15 mouse cellular contexts compared by ENCODE assay signal in the genomic region with DNA sequence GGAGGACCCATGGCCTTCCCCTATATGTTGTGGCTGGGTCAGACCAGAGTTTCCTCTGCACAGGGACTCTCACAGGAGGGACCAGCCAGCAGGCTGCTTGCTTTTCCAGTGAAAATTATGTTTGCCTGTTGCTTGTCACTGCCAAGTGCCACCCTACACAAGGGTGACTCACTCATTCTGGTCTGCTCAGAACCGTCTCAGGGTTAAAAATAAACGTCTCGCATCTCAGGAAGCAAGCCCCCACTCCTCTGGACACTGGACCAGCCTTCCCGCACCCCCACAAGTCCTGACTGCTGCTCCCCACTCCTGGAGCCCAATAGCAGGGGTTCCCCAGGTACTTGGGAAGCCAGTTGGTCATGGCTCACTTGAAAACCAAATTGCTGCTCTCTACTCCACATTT. TPM values are rescaled to one million over a fixed set of nuclear protein-coding genes. Genes with fewer than 3 reads are reported as not detected.
DNase-seq lines count a peak whose midpoint lies in the region; ATAC-seq lines count a peak whose summit lies in the region.
"Had no signal": no experiment of that assay in that cellular context is flagged by ENCODE, and none has a peak within 500 bp of the region (broad histone marks: within the 10 kb centered on the region; RNA-seq: fewer than 3 reads in every experiment).

No protein-coding gene starts in this region.

- peaks cover 43% of the 10 kb centered on the region; the same call in 1 of the 2 replicates for H3K36me3 ChIP-seq in hindbrain, embryonic 10.5 days
- no peaks in the 10 kb centered on the region; the same call in 1 of the 2 replicates for H3K36me3 ChIP-seq in hindbrain, embryonic 11.5 days (ENCODE audit: control insufficient read depth, insufficient read depth, low read length)
- peaks cover 19% of the 10 kb centered on the region for H3K36me3 ChIP-seq in midbrain, embryonic 14.5 days (ENCODE audit: control insufficient read depth, insufficient read depth, low read length)
- H3K36me3 ChIP-seq in midbrain, embryonic 16.5 days (ENCODE audit: control insufficient read depth, insufficient read depth, low read length) = no peaks in the 10 kb centered on the region
- no peaks in the 10 kb centered on the region for H3K36me3 ChIP-seq in kidney, embryonic 14.5 days (ENCODE audit: control insufficient read depth, insufficient read depth, low read length)
- H3K36me3 ChIP-seq: heart, embryonic 15.5 days had no signal

- 87% methylated on average over 4 of the region's 4 CpGs for WGBS in hindbrain, embryonic 10.5 days
- 89% methylated on average over 4 of the region's 4 CpGs for WGBS in hindbrain, embryonic 11.5 days
- WGBS in midbrain, embryonic 14.5 days = 85% methylated on average over 4 of the region's 4 CpGs
- WGBS in midbrain, embryonic 16.5 days = 86% methylated on average over 4 of the region's 4 CpGs
- 77% methylated on average over 4 of the region's 4 CpGs for WGBS in kidney, embryonic 14.5 days

- H3K4me1 ChIP-seq in hindbrain, embryonic 10.5 days (replicated peaks) = peaks cover 68% of the 10 kb centered on the region
- H3K4me1 ChIP-seq in hindbrain, embryonic 11.5 days (replicated peaks; ENCODE audit: control insufficient read depth, insufficient read depth, low read length) = 0 out of 2 replicates have a peak, but pooled peaks cover 4% of the 10 kb centered on the region
- peaks cover 29% of the 10 kb centered on the region for H3K4me1 ChIP-seq in midbrain, embryonic 14.5 days (ENCODE audit: control insufficient read depth, insufficient read depth, low read length)
- H3K4me1 ChIP-seq in midbrain, embryonic 16.5 days (ENCODE audit: control insufficient read depth, insufficient read depth, low read length) = peaks cover 26% of the 10 kb centered on the region
- peaks cover 8% of the 10 kb centered on the region; the same call in 1 of the 2 replicates for H3K4me1 ChIP-seq in kidney, embryonic 14.5 days (ENCODE audit: control insufficient read depth, insufficient read depth, low read length)

- peak overlapping the region; percentile 1 for H3K27ac ChIP-seq in hindbrain, embryonic 10.5 days
- no peak overlapping the region for H3K27ac ChIP-seq in hindbrain, embryonic 11.5 days (ENCODE audit: low read depth, low read length)
- H3K27ac ChIP-seq in midbrain, embryonic 14.5 days (replicated peaks; ENCODE audit: low read depth, low read length) = 0 out of 2 replicates have a peak overlapping the region, but pooled peaks have one; percentile 8
- no peak overlapping the region for H3K27ac ChIP-seq in midbrain, embryonic 16.5 days (ENCODE audit: low read length)
- H3K27ac ChIP-seq in kidney, embryonic 14.5 days (ENCODE audit: low read depth, low read length) = no peak overlapping the region
- H3K27ac ChIP-seq: heart, embryonic 15.5 days had no signal

- H3K27me3 ChIP-seq in hindbrain, embryonic 10.5 days (ENCODE audit: insufficient read depth, poor library complexity, severe bottlenecking) = no peaks in the 10 kb centered on the region
- H3K27me3 ChIP-seq in hindbrain, embryonic 11.5 days (ENCODE audit: control insufficient read depth, insufficient read depth, low read length) = no peaks in the 10 kb centered on the region
- H3K27me3 ChIP-seq in midbrain, embryonic 14.5 days (ENCODE audit: control insufficient read depth, insufficient read depth, low read length) = no peaks in the 10 kb centered on the region
- H3K27me3 ChIP-seq in midbrain, embryonic 16.5 days (ENCODE audit: control insufficient read depth, insufficient read depth, low read depth, low read length) = no peaks in the 10 kb centered on the region
- H3K27me3 ChIP-seq in kidney, embryonic 14.5 days (ENCODE audit: control insufficient read depth, insufficient read depth, low read length) = no peaks in the 10 kb centered on the region
- H3K27me3 ChIP-seq: hindbrain, embryonic 12.5 days had no signal

- H3K4me3 ChIP-seq in hindbrain, embryonic 10.5 days = no peak overlapping the region
- no peak overlapping the region for H3K4me3 ChIP-seq in hindbrain, embryonic 11.5 days (ENCODE audit: low read depth, low read length)
- no peak overlapping the region for H3K4me3 ChIP-seq in midbrain, embryonic 14.5 days (replicated peaks; ENCODE audit: low read depth, low read length)
- H3K4me3 ChIP-seq in midbrain, embryonic 16.5 days (ENCODE audit: low read depth, low read length) = no peak overlapping the region
- no peak overlapping the region for H3K4me3 ChIP-seq in kidney, embryonic 14.5 days (ENCODE audit: low read length)
- H3K4me3 ChIP-seq: heart, embryonic 15.5 days; hindbrain, embryonic 12.5 days had no signal

- DNase-seq in adrenal gland, adult 2 months = peak; percentile 23
- DNase-seq in adrenal gland, postnatal 14 days = no peak
- no peak for DNase-seq in hindbrain, embryonic 10.5 days (ENCODE audit: low spot score)
- DNase-seq in hindbrain, embryonic 11.5 days (ENCODE audit: low spot score) = no peak
- DNase-seq in midbrain, embryonic 14.5 days = no peak
- no peak for DNase-seq in urinary bladder, postnatal 14 days (ENCODE audit: low spot score)
- DNase-seq: cerebellum, adult 18-20 months; kidney, postnatal 14 days; lung, postnatal 14 days; thymus, adult 18-20 months had no signal

- no peak for ATAC-seq in hindbrain, embryonic 11.5 days (ENCODE audit: low FRiP score)
- no peak for ATAC-seq in midbrain, embryonic 14.5 days (ENCODE audit: low FRiP score, low TSS enrichment)
- ATAC-seq in midbrain, embryonic 16.5 days = no peak
- no peak for ATAC-seq in kidney, embryonic 14.5 days (ENCODE audit: low FRiP score, low TSS enrichment)
- ATAC-seq: intestine, embryonic 16.5 days had no signal

- H3K9ac ChIP-seq in hindbrain, embryonic 11.5 days (ENCODE audit: low read depth, low read length) = no peak overlapping the region
- no peak overlapping the region for H3K9ac ChIP-seq in midbrain, embryonic 14.5 days (replicated peaks; ENCODE audit: low read length)
- no peak overlapping the region for H3K9ac ChIP-seq in midbrain, embryonic 16.5 days (ENCODE audit: low read depth, low read length)
- H3K9ac ChIP-seq in kidney, embryonic 14.5 days (ENCODE audit: low read depth, low read length) = no peak overlapping the region
- H3K9ac ChIP-seq: heart, embryonic 15.5 days; hindbrain, embryonic 12.5 days had no signal

- no peak overlapping the region for H3K4me2 ChIP-seq in hindbrain, embryonic 11.5 days (replicated peaks; ENCODE audit: low read depth, low read length)
- no peak overlapping the region for H3K4me2 ChIP-seq in midbrain, embryonic 14.5 days (ENCODE audit: low read length)
- no peak overlapping the region for H3K4me2 ChIP-seq in midbrain, embryonic 16.5 days (ENCODE audit: low read length)
- no peak overlapping the region for H3K4me2 ChIP-seq in kidney, embryonic 14.5 days (replicated peaks; ENCODE audit: low read depth, low read length)
- H3K4me2 ChIP-seq: heart, embryonic 15.5 days; hindbrain, embryonic 12.5 days had no signal

- H3K9me3 ChIP-seq in hindbrain, embryonic 10.5 days = no peaks in the 10 kb centered on the region
- H3K9me3 ChIP-seq in hindbrain, embryonic 11.5 days (ENCODE audit: control insufficient read depth, low read length) = no peaks in the 10 kb centered on the region
- no peaks in the 10 kb centered on the region for H3K9me3 ChIP-seq in midbrain, embryonic 14.5 days (ENCODE audit: control insufficient read depth, low read length)
- no peaks in the 10 kb centered on the region for H3K9me3 ChIP-seq in midbrain, embryonic 16.5 days (replicated peaks; ENCODE audit: control insufficient read depth, low read length, poor library complexity, severe bottlenecking)
- no peaks in the 10 kb centered on the region for H3K9me3 ChIP-seq in kidney, embryonic 14.5 days (ENCODE audit: control insufficient read depth, low read length)
- H3K9me3 ChIP-seq: heart, embryonic 15.5 days; hindbrain, embryonic 12.5 days had no signal

RNA-seq across cellular contexts. Expression of gene Lrp8, which starts 14.4 kb away (rescaled TPM):
- total RNA-seq in adrenal gland, adult 2 months (2021) = 1 to 10 TPM; 9.5 to 9.8 TPM
- polyA plus RNA-seq in adrenal gland, adult 2 months (2012; rRNA removed) = 14.0 and 15.9 TPM in 2 replicates
- 5.0 and 5.2 TPM in 2 replicates for total RNA-seq in adrenal gland, postnatal 14 days (2021)
- 10.0 and 13.9 TPM in 2 replicates for polyA plus RNA-seq in hindbrain, embryonic 10.5 days (2016; fragmentation: Nextera tagmentation; extraction: Ambion mirVana)
- 22.6 and 24.9 TPM in 2 replicates for polyA plus RNA-seq in hindbrain, embryonic 11.5 days (2014; fragmentation: Nextera tagmentation; extraction: Ambion mirVana)
- polyA plus RNA-seq in midbrain, embryonic 14.5 days (2014; fragmentation: Nextera tagmentation; extraction: Ambion mirVana) = 54.3 and 58.1 TPM in 2 replicates
- 44.4 and 56.0 TPM in 2 replicates for polyA plus RNA-seq in midbrain, embryonic 16.5 days (2015; fragmentation: Nextera tagmentation; extraction: Ambion mirVana)
- polyA plus RNA-seq in kidney, embryonic 14.5 days (2014; fragmentation: Nextera tagmentation; extraction: Ambion mirVana) = 3.6 and 4.2 TPM in 2 replicates

Comparison
In these comparisons a context has a peak if more than half of its experiments do, and no peak if none do; other contexts are left out.
1. H3K27ac ChIP-seq: peak in hindbrain, embryonic 10.5 days (single experiment) and midbrain, embryonic 14.5 days (single experiment); none in hindbrain, embryonic 11.5 days (single experiment), midbrain, embryonic 16.5 days (single experiment) and kidney, embryonic 14.5 days (single experiment).